Mouse (Mus musculus) embryonic facial prominence, embryonic 13.5 days (tissue): Measurements from ENCODE around the gene Sem1. TPM values are rescaled to one million over a fixed set of nuclear protein-coding genes. Genes with fewer than 3 reads are reported as not detected.
"Not testable (repeated sequence)": the region's sequence is repeated elsewhere in the genome, so short reads cannot be mapped to it uniquely, and the experiment has no call there.

Source experiments
- ATAC-seq: fragments of 200-750 bp; cut with Nextera tagmentation; 2 replicates; pipeline ENCODE4 v1.8.0; 2017; ENCODE audit warnings: low read depth; ENCODE audit not compliant: insufficient number of reproducible peaks, insufficient read depth, low FRiP score, low TSS enrichment
- H3K27ac ChIP-seq: fragments of 300-500 bp; sonication (generic); 2 replicates; pipeline ENCODE4 v1.5.1; 2015; ENCODE audit warnings: moderate library complexity, mild to moderate bottlenecking, inconsistent platforms
- H3K27me3 ChIP-seq: fragments of 300-500 bp; sonication (generic); 2 replicates; pipeline ENCODE4 v1.6.1; 2015; ENCODE audit warnings: mild to moderate bottlenecking, inconsistent platforms
- H3K36me3 ChIP-seq: fragments of 300-500 bp; sonication (generic); 2 replicates; pipeline ENCODE4 v1.6.1; 2015; ENCODE audit warnings: mild to moderate bottlenecking, inconsistent platforms
- H3K4me1 ChIP-seq: fragments of 300-500 bp; sonication (generic); 2 replicates; pipeline ENCODE4 v1.6.1; 2015; ENCODE audit warnings: inconsistent platforms
- H3K4me2 ChIP-seq: fragments of 300-500 bp; sonication (generic); 2 replicates; pipeline ENCODE4 v1.6.1; 2015; ENCODE audit warnings: moderate library complexity, mild to moderate bottlenecking, inconsistent platforms
- H3K4me3 ChIP-seq: fragments of 300-500 bp; sonication (generic); 2 replicates; pipeline ENCODE4 v1.5.1; 2015; ENCODE audit warnings: mild to moderate bottlenecking, inconsistent platforms
- H3K9ac ChIP-seq: fragments of 300-500 bp; sonication (generic); 2 replicates; pipeline ENCODE4 v1.6.1; 2015; ENCODE audit warnings: mild to moderate bottlenecking, inconsistent platforms
- H3K9me3 ChIP-seq: fragments of 300-500 bp; sonication (generic); 2 replicates; pipeline ENCODE4 v1.6.1; 2016; ENCODE audit warnings: inconsistent platforms
- WGBS: fragments of 180-500 bp; shearing (Covaris S2); methylation state at CpG from one replicate; pipeline ENCODE4 v1.1.7; 2015; ENCODE audit warnings: mixed read lengths; 5-methylcytosine and 5-hydroxymethylcytosine counted together
- polyA plus RNA-seq: library from polyadenylated mRNA; unstranded; fragments of >200 nt; fragmentation: Nextera tagmentation; extraction: Ambion mirVana; gene quantifications from 2 replicates; pipeline ENCODE4 v1.2.1, GENCODE M21; 2015

Gene Sem1
- polyA plus RNA-seq, 1 experiment from 2014 or later, result 284 TPM

DNA sequence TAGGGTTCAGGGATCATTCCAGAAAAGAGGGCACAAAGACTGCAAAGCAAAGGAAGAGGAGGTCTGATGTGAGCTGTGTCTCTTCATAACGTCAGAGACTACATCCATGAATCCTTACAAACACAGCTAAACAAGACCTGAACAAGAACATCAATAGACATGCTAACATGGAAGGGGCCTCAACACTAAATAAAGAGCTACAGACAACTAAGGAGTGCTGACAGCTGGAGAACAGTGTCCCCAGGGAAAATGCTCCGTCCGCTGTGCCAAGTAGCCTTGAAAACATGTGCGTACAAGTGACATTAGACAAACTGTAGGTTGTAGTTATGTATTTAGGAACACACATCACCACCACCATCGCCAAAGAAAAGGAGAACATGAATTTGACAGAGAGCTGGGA is 15.7 kb downstream of the Sem1 start:
- peaks cover 7% of the 10 kb centered on the region; the same call in 1 of the 2 replicates for H3K36me3 ChIP-seq
- no peak overlapping the region for H3K9ac ChIP-seq
- ATAC-seq, result no peak
- no peak overlapping the region for H3K4me2 ChIP-seq
- H3K27ac ChIP-seq, result no peak overlapping the region
- no peak overlapping the region for H3K4me3 ChIP-seq
- WGBS, result 74% methylated on average over 5 of the region's 5 CpGs
- 0 out of 2 replicates have a peak, but pooled peaks cover 3% of the 10 kb centered on the region for H3K4me1 ChIP-seq
- no peaks in the 10 kb centered on the region for H3K9me3 ChIP-seq
- H3K27me3 ChIP-seq, result no peaks in the 10 kb centered on the region

DNA sequence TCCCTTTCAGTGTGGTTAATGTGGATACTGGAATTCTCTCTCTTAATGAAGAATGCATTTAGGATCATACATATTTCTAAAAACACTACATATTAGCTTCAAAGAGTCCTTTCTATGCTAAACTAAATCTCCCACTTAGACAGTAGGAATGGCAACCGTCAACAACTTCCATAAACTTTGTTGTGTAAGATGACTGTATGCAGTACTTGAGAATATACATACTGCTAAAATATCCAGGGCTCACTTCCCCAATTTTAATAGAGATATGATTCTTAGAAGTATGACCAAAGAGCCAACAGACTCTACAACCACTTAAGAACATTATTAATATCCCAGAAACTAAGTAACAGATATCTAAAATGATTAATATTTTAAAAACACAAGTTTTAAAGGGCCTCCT is 20.8 kb downstream of the Sem1 start:
- 84% methylated on average over 1 of the region's 1 CpGs for WGBS

DNA sequence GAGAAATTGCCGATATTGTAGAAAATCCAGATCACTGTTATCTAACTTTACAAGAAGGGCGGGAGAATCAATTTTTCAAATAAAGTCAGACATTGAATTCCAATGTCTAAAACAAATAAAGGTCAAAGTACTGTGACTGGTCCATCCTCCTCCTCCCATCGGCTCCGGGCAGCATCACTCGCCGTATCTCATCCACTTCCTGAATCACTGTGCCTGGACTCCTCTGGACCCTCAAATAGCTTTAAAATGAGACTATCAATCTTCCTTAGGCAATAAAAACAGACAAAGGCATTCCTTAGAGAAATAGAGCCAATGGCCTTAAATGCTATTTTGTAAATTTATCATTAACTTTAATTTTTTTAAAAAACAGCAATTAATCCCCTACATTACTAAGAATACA is 26.5 kb downstream of the Sem1 start:
- Histone ChIP-seq H3K4me2 (no peak overlapping the region), H3K27me3 (no peaks in the 10 kb centered on the region), H3K4me1 (0 out of 2 replicates have a peak, but pooled peaks cover 1% of the 10 kb centered on the region), H3K36me3 (peaks cover 21% of the 10 kb centered on the region), H3K9me3 (no peaks in the 10 kb centered on the region), H3K27ac (no peak overlapping the region), H3K4me3 (no peak overlapping the region), H3K9ac (no peak overlapping the region)
- ATAC-seq, result no peak
- WGBS, result 90% methylated on average over 6 of the region's 6 CpGs

More for the DNA sequence above, 20.8 kb downstream of the Sem1 start:
- Histone ChIP-seq H3K4me1 (no peaks in the 10 kb centered on the region), H3K27ac (no peak overlapping the region), H3K4me3 (no peak overlapping the region), H3K9ac (no peak overlapping the region), H3K27me3 (no peaks in the 10 kb centered on the region), H3K9me3 (no peaks in the 10 kb centered on the region), H3K4me2 (no peak overlapping the region), H3K36me3 (peaks cover 32% of the 10 kb centered on the region)
- no peak for ATAC-seq

DNA sequence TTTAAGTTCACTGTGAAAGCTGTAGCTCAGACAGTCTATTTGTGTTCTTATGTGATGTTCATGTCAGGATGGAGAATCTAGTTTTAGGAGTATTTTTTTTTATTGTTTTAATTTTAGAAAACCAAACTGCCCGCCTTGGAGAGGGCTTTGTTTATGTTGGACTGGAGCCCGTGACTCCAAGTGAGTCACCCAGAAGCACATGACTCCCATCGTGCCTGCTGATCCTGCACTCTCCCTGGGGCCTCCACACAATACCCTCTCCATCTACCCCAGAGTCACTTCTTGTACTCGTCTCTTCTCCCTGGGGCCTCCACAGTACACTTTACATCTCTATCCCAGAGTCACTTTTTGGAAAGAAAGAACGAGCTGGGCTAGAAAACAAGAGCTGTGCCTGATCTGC is 30.5 kb downstream of the Sem1 start:
- Histone ChIP-seq H3K4me3 (no peak overlapping the region), H3K27me3 (no peaks in the 10 kb centered on the region), H3K4me1 (0 out of 2 replicates have a peak, but pooled peaks cover 2% of the 10 kb centered on the region), H3K36me3 (no peaks in the 10 kb centered on the region), H3K9ac (no peak overlapping the region), H3K27ac (no peak overlapping the region), H3K9me3 (no peaks in the 10 kb centered on the region), H3K4me2 (no peak overlapping the region)
- WGBS, result 60% methylated on average over 5 of the region's 5 CpGs
- no peak for ATAC-seq

DNA sequence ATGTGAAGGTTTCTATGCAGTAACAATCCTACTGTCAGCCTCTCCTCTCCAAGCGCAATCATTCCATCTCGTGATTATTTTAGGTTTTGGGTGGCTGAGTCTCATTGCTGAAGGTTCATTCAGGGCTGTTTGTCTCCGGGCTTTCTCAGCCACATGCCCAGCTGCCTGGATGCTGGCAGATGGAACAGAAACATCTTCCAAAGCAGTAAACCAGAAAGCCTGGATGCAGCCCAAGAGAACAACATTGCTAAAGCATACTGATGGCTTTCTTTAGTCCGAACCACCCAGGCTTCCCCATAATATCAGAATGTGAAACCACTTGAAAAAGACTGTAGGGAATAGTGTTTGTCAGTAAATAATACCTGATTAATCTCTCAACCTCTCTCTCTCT is 34.2 kb downstream of the Sem1 start:
- Histone ChIP-seq H3K4me2 (no peak overlapping the region), H3K9me3 (no peaks in the 10 kb centered on the region), H3K4me1 (0 out of 2 replicates have a peak, but pooled peaks cover 2% of the 10 kb centered on the region), H3K4me3 (no peak overlapping the region), H3K36me3 (no peaks in the 10 kb centered on the region), H3K27me3 (no peaks in the 10 kb centered on the region), H3K27ac (no peak overlapping the region), H3K9ac (no peak overlapping the region)
- no peak for ATAC-seq
- WGBS, result 78% methylated on average over 4 of the region's 4 CpGs

DNA sequence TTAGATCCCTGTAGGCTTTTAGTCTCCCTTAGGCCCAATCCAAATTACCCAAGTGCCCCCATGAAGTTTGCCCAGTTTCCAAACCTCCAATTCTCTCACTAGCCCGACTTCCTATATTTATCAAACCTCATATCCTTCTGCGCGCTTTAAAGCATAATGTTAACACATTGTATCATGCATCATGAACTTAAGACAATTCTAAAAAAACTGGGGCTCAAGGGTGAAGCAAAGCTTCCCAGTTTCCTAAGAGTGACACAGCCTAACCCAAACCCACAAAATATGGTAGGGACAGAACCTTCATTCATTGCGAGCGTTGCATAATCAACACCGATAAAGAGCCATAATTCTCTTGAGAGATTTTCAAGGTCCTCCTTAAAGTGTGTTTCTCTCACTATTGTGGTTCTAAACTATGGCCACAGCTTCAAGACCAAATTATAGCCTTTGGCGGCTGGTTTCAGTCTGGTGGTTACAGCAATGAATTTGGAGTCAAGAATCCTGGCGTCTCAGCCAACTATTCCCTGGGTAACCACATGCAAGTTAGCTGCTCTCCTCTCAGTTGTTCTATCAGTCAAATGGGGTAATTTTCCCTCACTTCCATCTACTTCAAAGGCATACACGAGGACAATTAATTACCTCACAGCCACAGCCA is 34.7 kb downstream of the Sem1 start:
- 85% methylated on average over 9 of the region's 9 CpGs for WGBS
- H3K4me2 ChIP-seq, result no peak overlapping the region
- no peak for ATAC-seq
- no peak overlapping the region for H3K4me3 ChIP-seq
- no peaks in the 10 kb centered on the region for H3K9me3 ChIP-seq
- no peaks in the 10 kb centered on the region for H3K36me3 ChIP-seq
- no peak overlapping the region for H3K9ac ChIP-seq
- 0 out of 2 replicates have a peak, but pooled peaks cover 2% of the 10 kb centered on the region for H3K4me1 ChIP-seq
- no peaks in the 10 kb centered on the region for H3K27me3 ChIP-seq
- no peak overlapping the region for H3K27ac ChIP-seq

DNA sequence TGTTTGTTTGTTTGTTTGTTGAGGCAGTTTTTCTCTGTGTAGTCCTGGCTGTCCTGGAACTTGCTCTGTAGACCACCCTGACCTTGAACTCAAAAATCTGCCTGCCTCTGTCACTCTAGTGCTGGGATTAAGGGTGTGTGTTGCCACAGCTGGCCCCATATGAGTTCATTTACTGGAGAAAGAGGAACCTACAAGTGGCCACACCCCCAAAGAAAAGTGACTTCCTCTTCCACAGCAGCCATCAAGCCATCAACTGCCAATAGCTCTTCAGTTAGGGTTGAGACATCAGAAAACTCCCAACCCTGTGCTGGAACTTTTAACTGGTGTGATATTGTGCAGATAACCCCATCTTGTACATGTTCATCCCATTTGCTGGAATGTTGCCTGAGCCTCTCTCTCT is 36.3 kb downstream of the Sem1 start:
- Histone ChIP-seq H3K4me1 (0 out of 2 replicates have a peak, but pooled peaks cover 2% of the 10 kb centered on the region), H3K4me2 (no peak overlapping the region), H3K27me3 (no peaks in the 10 kb centered on the region), H3K4me3 (no peak overlapping the region), H3K36me3 (no peaks in the 10 kb centered on the region), H3K9me3 (no peaks in the 10 kb centered on the region), H3K27ac (no peak overlapping the region), H3K9ac (no peak overlapping the region)
- ATAC-seq, result no peak

DNA sequence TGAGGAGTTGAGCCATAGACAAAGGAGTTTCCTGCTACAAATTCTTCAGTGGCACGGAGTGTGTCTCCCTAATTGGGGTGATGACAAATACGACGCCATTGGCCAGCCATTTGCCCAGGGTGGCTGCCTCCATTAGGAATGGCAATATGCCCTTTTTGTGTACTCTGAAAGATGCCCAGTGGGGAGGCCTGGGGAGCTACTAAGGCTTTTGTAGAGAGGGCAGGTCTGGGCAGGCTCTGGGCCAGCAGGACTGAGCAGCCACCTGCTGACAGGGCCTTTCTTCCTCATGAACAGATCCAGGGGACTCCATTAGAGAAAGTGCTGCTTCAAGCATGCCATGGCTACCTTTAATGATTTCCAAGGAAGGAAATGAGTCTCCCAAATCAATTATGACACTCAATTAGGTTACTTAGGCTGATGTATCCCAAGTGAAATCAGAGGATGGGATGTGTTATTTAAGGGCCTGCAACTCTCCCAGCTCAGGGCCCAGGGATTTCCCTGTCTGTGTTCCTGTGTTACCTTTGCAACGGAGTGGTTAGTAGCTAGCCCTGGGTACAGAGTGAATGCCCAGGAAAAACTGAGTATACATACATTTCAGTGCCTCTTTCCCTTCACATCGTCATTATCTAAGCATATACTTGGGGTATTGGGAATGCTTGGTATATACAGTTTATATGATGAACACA is 41.5 kb downstream of the Sem1 start:
- H3K4me3 ChIP-seq, result no peak overlapping the region
- H3K9ac ChIP-seq, result no peak overlapping the region
- no peaks in the 10 kb centered on the region for H3K27me3 ChIP-seq
- H3K27ac ChIP-seq, result no peak overlapping the region
- no peaks in the 10 kb centered on the region for H3K4me1 ChIP-seq
- 45% methylated on average over 5 of the region's 5 CpGs for WGBS
- H3K9me3 ChIP-seq, result no peaks in the 10 kb centered on the region
- H3K4me2 ChIP-seq, result no peak overlapping the region
- no peaks in the 10 kb centered on the region for H3K36me3 ChIP-seq
- ATAC-seq, result no peak

DNA sequence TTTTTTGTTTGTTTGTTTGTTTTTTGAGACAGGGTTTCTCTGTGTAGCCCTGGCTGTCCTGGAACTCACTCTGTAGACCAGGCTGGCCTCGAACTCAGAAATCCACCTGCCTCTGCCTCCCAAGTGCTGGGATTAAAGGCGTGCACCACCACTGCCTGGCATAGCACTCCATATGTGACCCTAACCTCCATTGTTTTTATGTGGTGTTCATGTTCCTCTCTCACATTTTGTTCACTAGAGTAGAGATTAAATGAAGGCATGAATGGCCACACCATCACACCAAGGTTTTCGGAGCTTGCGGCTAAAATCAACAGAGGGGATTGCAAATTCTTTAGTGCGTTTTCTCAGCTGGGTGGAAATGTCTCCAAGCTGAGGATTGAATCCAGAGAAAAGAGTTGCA is 42.1 kb downstream of the Sem1 start:
- 87% methylated on average over 5 of the region's 5 CpGs for WGBS
- H3K9me3 ChIP-seq, ATAC-seq, H3K4me3 ChIP-seq, H3K4me2 ChIP-seq, H3K4me1 ChIP-seq, H3K27ac ChIP-seq, H3K9ac ChIP-seq, H3K27me3 ChIP-seq, H3K36me3 ChIP-seq: not testable (repeated sequence)
